Mouse (Mus musculus) embryonic facial prominence, embryonic 15.5 days (tissue): ENCODE results near the gene Fkbp14. TPM values are rescaled to one million over a fixed set of nuclear protein-coding genes. Genes with fewer than 3 reads are reported as not detected.

Experiments used
- ATAC-seq: fragments of 200-750 bp; cut with Nextera tagmentation; 2 replicates; pipeline ENCODE4 v1.8.0; 2017; ENCODE audit warnings: low read depth, moderate TSS enrichment; ENCODE audit not compliant: insufficient number of reproducible peaks, low FRiP score, low TSS enrichment
- H3K27ac ChIP-seq: fragments of 300-500 bp; sonication (generic); replicated peaks from 2 replicates; pipeline ENCODE4 v1.5.1; 2015; ENCODE audit warnings: mild to moderate bottlenecking, inconsistent platforms
- H3K27me3 ChIP-seq: fragments of 300-500 bp; sonication (generic); 2 replicates; pipeline ENCODE4 v1.6.1; 2015; ENCODE audit warnings: inconsistent platforms
- H3K36me3 ChIP-seq: fragments of 300-500 bp; sonication (generic); 2 replicates; pipeline ENCODE4 v1.6.1; 2015; ENCODE audit warnings: mild to moderate bottlenecking, inconsistent platforms
- H3K4me1 ChIP-seq: fragments of 300-500 bp; sonication (generic); 2 replicates; pipeline ENCODE4 v1.6.1; 2015; ENCODE audit warnings: inconsistent platforms
- H3K4me2 ChIP-seq: fragments of 300-500 bp; sonication (generic); replicated peaks from 2 replicates; pipeline ENCODE4 v1.6.1; 2015; ENCODE audit warnings: mild to moderate bottlenecking, inconsistent platforms
- H3K4me3 ChIP-seq: fragments of 300-500 bp; sonication (generic); replicated peaks from 2 replicates; pipeline ENCODE4 v1.5.1; 2015; ENCODE audit warnings: mild to moderate bottlenecking, inconsistent platforms
- H3K9ac ChIP-seq: fragments of 300-500 bp; sonication (generic); 2 replicates; pipeline ENCODE4 v1.6.1; 2015; ENCODE audit warnings: inconsistent platforms
- H3K9me3 ChIP-seq: fragments of 300-500 bp; sonication (generic); replicated peaks from 2 replicates; pipeline ENCODE4 v1.6.1; 2016; ENCODE audit warnings: inconsistent platforms
- WGBS: fragments of 180-500 bp; shearing (Covaris S2); methylation state at CpG from one replicate; pipeline ENCODE4 v1.1.7; 2015; 5-methylcytosine and 5-hydroxymethylcytosine counted together
- polyA plus RNA-seq: library from polyadenylated mRNA; unstranded; fragments of >200 nt; fragmentation: Nextera tagmentation; extraction: Ambion mirVana; gene quantifications from 2 replicates; pipeline ENCODE4 v1.2.1, GENCODE M21; 2015

Fkbp14 gene
- polyA plus RNA-seq, 1 experiment from 2014 or later, result 54.7 TPM

- no peak for ATAC-seq
- H3K27me3 ChIP-seq, result no peaks in the 10 kb centered on the region
- H3K4me2 ChIP-seq, result no peak overlapping the region
- no peaks in the 10 kb centered on the region for H3K36me3 ChIP-seq
- no peak overlapping the region for H3K9ac ChIP-seq
- no peaks in the 10 kb centered on the region for H3K9me3 ChIP-seq
- H3K4me3 ChIP-seq, result no peak overlapping the region
- H3K4me1 ChIP-seq, result 0 out of 2 replicates have a peak, but pooled peaks cover 13% of the 10 kb centered on the region
- WGBS, result 74% methylated on average over 2 of the region's 2 CpGs
- H3K27ac ChIP-seq, result no peak overlapping the region
These were observed 53.5 kb downstream of the Fkbp14 start for GRCm38 (mm10) chr6:54543646-54544045.

DNA sequence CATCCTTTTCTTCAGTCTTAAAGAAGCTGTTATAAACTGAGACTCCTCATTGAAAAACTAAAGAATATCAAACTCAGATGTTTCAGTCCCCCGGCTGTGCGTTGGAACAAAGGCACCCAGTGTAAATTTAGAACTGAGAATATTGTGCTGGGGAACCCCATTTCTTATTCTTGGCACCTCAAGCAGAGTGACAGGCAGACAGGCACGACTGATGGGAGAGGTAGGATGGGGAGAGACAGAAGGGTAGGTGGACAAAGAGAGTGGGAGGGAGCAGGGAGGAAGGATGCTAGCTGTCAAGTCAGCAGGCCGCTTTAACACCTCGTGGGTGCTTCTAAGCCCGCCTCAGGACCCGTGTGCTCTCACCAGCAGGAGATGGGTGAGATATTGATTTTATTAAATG, 54.3 kb downstream of the Fkbp14 start:
- H3K9me3 ChIP-seq, result no peaks in the 10 kb centered on the region
- 70% methylated on average over 7 of the region's 7 CpGs for WGBS
- no peak overlapping the region for H3K9ac ChIP-seq
- H3K4me3 ChIP-seq, result no peak overlapping the region
- H3K36me3 ChIP-seq, result no peaks in the 10 kb centered on the region
- no peak overlapping the region for H3K4me2 ChIP-seq
- H3K4me1 ChIP-seq, result 0 out of 2 replicates have a peak, but pooled peaks cover 9% of the 10 kb centered on the region
- H3K27ac ChIP-seq, result no peak overlapping the region
- H3K27me3 ChIP-seq, result no peaks in the 10 kb centered on the region
- no peak for ATAC-seq

DNA sequence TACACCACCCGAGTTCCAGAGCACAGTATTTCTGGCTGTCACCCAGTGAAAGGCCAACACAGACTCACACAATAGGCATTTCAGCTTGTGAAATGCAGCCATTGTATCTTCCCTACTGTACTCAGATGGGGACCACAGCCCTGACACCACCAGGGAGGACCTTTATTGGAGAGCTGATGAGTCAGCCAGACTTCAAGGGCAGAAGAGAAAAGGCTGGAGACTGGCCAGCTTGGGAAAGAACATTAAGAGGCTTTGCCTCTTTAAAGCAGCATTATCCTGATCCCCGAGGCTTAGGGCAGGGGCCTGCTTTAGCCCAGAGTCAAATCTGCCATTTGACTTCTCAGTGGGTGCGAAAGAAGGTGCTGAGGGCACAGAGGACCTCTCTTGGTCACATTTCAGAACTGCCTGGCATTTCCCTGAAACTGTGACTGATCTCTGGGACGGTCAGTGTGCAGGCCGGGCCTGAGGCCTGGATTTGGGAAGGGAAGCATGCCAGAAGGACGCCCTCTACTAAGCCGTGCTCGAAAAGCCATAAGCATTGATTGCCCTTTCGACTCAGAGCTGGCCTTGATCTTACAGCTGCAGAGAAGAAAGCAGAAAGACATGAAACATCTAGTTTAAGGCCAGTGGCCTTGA, 56.7 kb downstream of the Fkbp14 start:
- H3K4me2 ChIP-seq, result no peak overlapping the region
- 60% methylated on average over 9 of the region's 9 CpGs for WGBS
- ATAC-seq, result no peak

GRCm38 (mm10) chr6:54539396-54539795, 57.7 kb downstream of the Fkbp14 start:
- 85% methylated on average over 7 of the region's 7 CpGs for WGBS
- no peaks in the 10 kb centered on the region for H3K27me3 ChIP-seq

More for the DNA sequence above, 56.7 kb downstream of the Fkbp14 start:
- Histone ChIP-seq H3K27ac (no peak overlapping the region), H3K9ac (no peak overlapping the region), H3K4me1 (0 out of 2 replicates have a peak, but pooled peaks cover 6% of the 10 kb centered on the region), H3K9me3 (no peaks in the 10 kb centered on the region), H3K4me3 (no peak overlapping the region), H3K36me3 (no peaks in the 10 kb centered on the region), H3K27me3 (no peaks in the 10 kb centered on the region)

DNA sequence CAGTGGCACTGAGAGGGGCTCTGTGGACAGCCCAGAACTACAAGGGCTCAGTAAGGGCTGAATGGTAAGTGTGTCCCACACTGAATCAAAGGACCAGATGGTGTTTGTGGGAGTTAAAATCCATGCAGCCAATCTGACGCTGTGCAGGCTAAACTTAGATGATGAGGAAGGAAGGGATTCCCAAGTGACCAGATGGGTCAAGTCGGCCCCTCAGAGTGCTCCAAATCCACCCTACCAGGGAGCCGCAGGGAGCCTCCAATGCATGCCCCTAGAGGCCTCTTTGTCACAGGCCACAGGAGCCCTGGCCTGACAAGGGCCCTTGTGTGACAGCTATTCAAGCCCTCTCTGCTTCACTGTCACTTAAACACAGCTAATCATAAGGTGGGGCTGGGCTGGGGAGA, 58.3 kb downstream of the Fkbp14 start:
- WGBS, result 24% methylated on average over 3 of the region's 3 CpGs

More at GRCm38 (mm10) chr6:54539396-54539795, 57.7 kb downstream of the Fkbp14 start:
- Histone ChIP-seq H3K9me3 (no peaks in the 10 kb centered on the region), H3K4me1 (0 out of 2 replicates have a peak, but pooled peaks cover 5% of the 10 kb centered on the region), H3K36me3 (no peaks in the 10 kb centered on the region), H3K27ac (no peak overlapping the region), H3K4me3 (no peak overlapping the region), H3K9ac (no peak overlapping the region), H3K4me2 (no peak overlapping the region)
- ATAC-seq, result no peak

DNA sequence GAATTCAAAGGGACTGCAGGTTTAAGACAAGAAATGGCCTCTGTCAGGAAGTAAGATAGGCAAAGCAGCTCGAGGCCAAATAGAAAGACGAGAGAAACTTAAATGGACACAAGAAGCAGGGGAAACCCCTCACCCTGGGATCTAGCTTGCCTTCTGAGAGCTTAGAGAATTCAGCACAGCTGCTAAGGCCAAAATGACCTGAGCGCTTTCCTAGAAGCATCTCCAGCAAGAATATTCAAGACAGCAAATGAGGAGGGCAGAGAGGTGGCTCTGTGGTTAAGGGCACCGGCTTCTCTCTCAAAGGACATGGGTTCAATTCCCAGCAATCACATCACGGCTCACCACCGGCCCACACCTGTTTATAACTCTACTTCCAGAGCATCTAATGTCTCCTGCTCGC, 60.1 kb downstream of the Fkbp14 start:
- H3K27me3 ChIP-seq, result no peaks in the 10 kb centered on the region
- no peak overlapping the region for H3K9ac ChIP-seq
- 0 out of 2 replicates have a peak, but pooled peaks cover 5% of the 10 kb centered on the region for H3K4me1 ChIP-seq
- WGBS, result 71% methylated on average over 7 of the region's 7 CpGs
- ATAC-seq, result no peak
- no peak overlapping the region for H3K27ac ChIP-seq
- no peaks in the 10 kb centered on the region for H3K9me3 ChIP-seq
- H3K4me2 ChIP-seq, result no peak overlapping the region
- H3K4me3 ChIP-seq, result no peak overlapping the region
- H3K36me3 ChIP-seq, result no peaks in the 10 kb centered on the region

More for the DNA sequence above, 58.3 kb downstream of the Fkbp14 start:
- H3K36me3 ChIP-seq, result no peaks in the 10 kb centered on the region
- H3K9ac ChIP-seq, result no peak overlapping the region
- H3K27ac ChIP-seq, result no peak overlapping the region
- H3K27me3 ChIP-seq, result no peaks in the 10 kb centered on the region
- no peak for ATAC-seq
- no peak overlapping the region for H3K4me3 ChIP-seq
- H3K9me3 ChIP-seq, result no peaks in the 10 kb centered on the region
- H3K4me1 ChIP-seq, result 0 out of 2 replicates have a peak, but pooled peaks cover 5% of the 10 kb centered on the region
- H3K4me2 ChIP-seq, result no peak overlapping the region

DNA sequence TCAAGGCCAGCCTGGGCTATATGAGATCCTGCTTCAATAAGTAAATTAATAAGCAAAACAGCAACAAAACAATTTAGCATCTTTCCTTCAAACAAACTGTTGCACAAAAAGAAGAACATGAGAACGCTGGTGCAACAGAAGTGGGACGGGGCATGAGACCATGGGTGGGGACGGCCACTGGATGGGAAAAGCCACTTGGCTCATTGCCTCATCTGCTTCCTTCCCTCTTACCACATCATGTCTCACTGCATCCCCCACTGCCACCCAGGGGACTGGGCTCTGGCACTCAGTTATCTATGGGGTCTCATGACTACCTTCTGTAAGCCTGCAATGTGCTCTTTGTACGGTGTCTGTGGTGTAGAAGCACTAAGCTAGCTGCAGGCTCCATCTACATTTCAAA, 61.6 kb downstream of the Fkbp14 start:
- Histone ChIP-seq H3K36me3 (no peaks in the 10 kb centered on the region), H3K4me3 (no peak overlapping the region), H3K9ac (no peak overlapping the region), H3K4me1 (peaks cover 11% of the 10 kb centered on the region; the same call in 1 of the 2 replicates), H3K27ac (no peak overlapping the region), H3K9me3 (no peaks in the 10 kb centered on the region), H3K4me2 (no peak overlapping the region), H3K27me3 (no peaks in the 10 kb centered on the region)
- no peak for ATAC-seq
- WGBS, result 84% methylated on average over 4 of the region's 4 CpGs

DNA sequence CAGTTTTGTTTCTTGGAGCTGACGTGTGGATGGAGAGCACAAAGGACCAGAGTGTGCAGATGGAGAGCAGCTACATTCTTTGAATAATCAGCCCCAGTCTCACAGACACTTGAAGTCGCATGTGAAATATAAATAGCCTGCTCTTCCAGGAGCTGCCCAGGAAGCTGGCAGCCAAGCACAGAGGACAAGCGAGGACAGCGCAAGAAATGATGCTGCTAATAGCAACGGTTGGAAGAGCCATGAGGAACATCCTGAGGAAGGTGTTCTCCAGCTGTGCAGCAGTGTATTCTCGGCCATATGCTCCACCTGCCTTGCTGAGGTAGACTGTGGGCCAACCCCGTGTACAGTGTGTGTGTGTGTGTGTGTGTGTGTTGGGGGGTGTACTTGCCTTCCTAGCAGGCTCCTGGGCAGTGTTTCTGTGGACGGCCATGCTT, 66.0 kb downstream of the Fkbp14 start:
- Histone ChIP-seq H3K4me3 (no peak overlapping the region), H3K27me3 (no peaks in the 10 kb centered on the region), H3K9me3 (no peaks in the 10 kb centered on the region), H3K27ac (no peak overlapping the region), H3K36me3 (no peaks in the 10 kb centered on the region), H3K4me2 (no peak overlapping the region), H3K4me1 (peaks cover 6% of the 10 kb centered on the region; the same call in 1 of the 2 replicates), H3K9ac (no peak overlapping the region)
- ATAC-seq, result no peak
- 39% methylated on average over 8 of the region's 8 CpGs for WGBS

- no peak overlapping the region for H3K4me3 ChIP-seq
- H3K4me1 ChIP-seq, result peaks cover 6% of the 10 kb centered on the region; the same call in 1 of the 2 replicates
- no peak for ATAC-seq
- no peak overlapping the region for H3K27ac ChIP-seq
- WGBS, result 80% methylated on average over 2 of the region's 2 CpGs
- no peaks in the 10 kb centered on the region for H3K27me3 ChIP-seq
- H3K9me3 ChIP-seq, result no peaks in the 10 kb centered on the region
- no peaks in the 10 kb centered on the region for H3K36me3 ChIP-seq
- no peak overlapping the region for H3K4me2 ChIP-seq
- no peak overlapping the region for H3K9ac ChIP-seq
These were observed 66.9 kb downstream of the Fkbp14 start for GRCm38 (mm10) chr6:54530182-54530581.

- H3K4me2 ChIP-seq, result no peak overlapping the region
- WGBS, result 89% methylated on average over 8 of the region's 8 CpGs
- no peak overlapping the region for H3K4me3 ChIP-seq
- no peak overlapping the region for H3K27ac ChIP-seq
- no peak overlapping the region for H3K9ac ChIP-seq
- no peaks in the 10 kb centered on the region for H3K9me3 ChIP-seq
- no peaks in the 10 kb centered on the region for H3K27me3 ChIP-seq
- no peak for ATAC-seq
- no peaks in the 10 kb centered on the region for H3K36me3 ChIP-seq
- H3K4me1 ChIP-seq, result peaks cover 6% of the 10 kb centered on the region; the same call in 1 of the 2 replicates
These were observed 68.4 kb downstream of the Fkbp14 start for GRCm38 (mm10) chr6:54528666-54529065.
